Mouse (Mus musculus): ENCODE data around the gene Slc30a4. TPM values are rescaled to one million over a fixed set of nuclear protein-coding genes. Genes with fewer than 3 reads are reported as not detected.

The Slc30a4 gene
- 10 to 100 TPM; 16.2 to 16.4 TPM for total RNA-seq (2021)

GRCm38 (mm10) chr2:122702181-122703036, at the start of gene Slc30a4:
Slc30a4 (minus strand) TSS chr2:122702663.
- peak; percentile 85 for DNase-seq

GRCm38 (mm10) chr2:122746461-122746860, 44.0 kb upstream of the Slc30a4 start:
- no peak for DNase-seq

- no peak for DNase-seq
Observed at GRCm38 (mm10) chr2:122739023-122739422, 36.6 kb upstream of the Slc30a4 start.

- peak; percentile 92 for DNase-seq
Observed at GRCm38 (mm10) chr2:122737894-122738830, 35.7 kb upstream of the Slc30a4 start, which contains the start of gene Bloc1s6. Bloc1s6 (plus strand) TSS chr2:122738503.

- DNase-seq: no peak
Observed at GRCm38 (mm10) chr2:122731456-122731855, 29.0 kb upstream of the Slc30a4 start.

- peak; percentile 47 for DNase-seq
Observed at GRCm38 (mm10) chr2:122725604-122726003, 23.1 kb upstream of the Slc30a4 start.

GRCm38 (mm10) chr2:122720564-122720963, 18.1 kb upstream of the Slc30a4 start:
- DNase-seq: no peak

- DNase-seq: no peak
Observed at GRCm38 (mm10) chr2:122719232-122719631, 16.8 kb upstream of the Slc30a4 start.

GRCm38 (mm10) chr2:122716301-122716842, 13.9 kb upstream of the Slc30a4 start:
- DNase-seq: no peak

- DNase-seq: no peak
Observed at GRCm38 (mm10) chr2:122715148-122715692, 12.8 kb upstream of the Slc30a4 start.

- no peak for DNase-seq
Observed at GRCm38 (mm10) chr2:122712848-122713247, 10.4 kb upstream of the Slc30a4 start.

- DNase-seq: no peak
Observed at GRCm38 (mm10) chr2:122711911-122712310, 9.4 kb upstream of the Slc30a4 start.

GRCm38 (mm10) chr2:122709156-122709555, 6.7 kb upstream of the Slc30a4 start:
- DNase-seq: no peak

- no peak for DNase-seq
Observed at GRCm38 (mm10) chr2:122708080-122708479, 5.6 kb upstream of the Slc30a4 start.

GRCm38 (mm10) chr2:122704572-122704971, 2.1 kb upstream of the Slc30a4 start:
- DNase-seq: no peak

- no peak for DNase-seq
Observed at GRCm38 (mm10) chr2:122701871-122702180, 637 bp downstream of the Slc30a4 start.

GRCm38 (mm10) chr2:122701012-122701411, 1.5 kb downstream of the Slc30a4 start:
- DNase-seq: no peak

- no peak for DNase-seq
Observed at GRCm38 (mm10) chr2:122697526-122697925, 4.9 kb downstream of the Slc30a4 start.

GRCm38 (mm10) chr2:122686665-122687064, 15.8 kb downstream of the Slc30a4 start:
- DNase-seq: no peak

GRCm38 (mm10) chr2:122683641-122684040, 18.8 kb downstream of the Slc30a4 start:
- DNase-seq: no peak

GRCm38 (mm10) chr2:122682520-122682919, 19.9 kb downstream of the Slc30a4 start:
- DNase-seq: no peak

- DNase-seq: no peak
Observed at GRCm38 (mm10) chr2:122681379-122682137, 20.9 kb downstream of the Slc30a4 start.

All from heart, postnatal 4 days (tissue).